ENCODE assay signal across 10 mouse cellular contexts in the genomic region with DNA sequence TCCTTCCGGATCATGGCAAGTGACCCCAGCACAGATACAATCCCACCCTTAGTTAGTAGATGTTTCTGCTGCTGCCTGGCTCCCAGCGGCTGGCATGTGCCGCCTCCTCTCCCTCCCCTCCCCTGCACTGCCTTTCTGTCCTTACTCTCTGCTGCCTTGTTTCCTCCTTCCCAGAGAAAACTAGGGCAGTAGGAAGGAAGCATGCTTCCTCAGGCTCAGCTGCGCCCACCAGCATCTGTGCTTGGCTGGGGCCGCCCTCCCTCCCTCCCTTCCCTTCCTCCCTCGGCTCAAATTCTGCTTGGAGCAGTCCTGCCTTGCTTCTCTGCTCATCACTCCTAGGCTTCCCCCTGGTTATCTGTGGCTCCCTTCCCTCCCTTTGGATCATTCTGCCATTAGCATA. TPM values are rescaled to one million over a fixed set of nuclear protein-coding genes. Genes with fewer than 3 reads are reported as not detected.
DNase-seq lines count a peak whose midpoint lies in the region; ATAC-seq lines count a peak whose summit lies in the region.
"Had no signal": no experiment of that assay in that cellular context is flagged by ENCODE, and none has a peak within 500 bp of the region (broad histone marks: within the 10 kb centered on the region; RNA-seq: fewer than 3 reads in every experiment).

No protein-coding gene starts in this region.

- H3K36me3 ChIP-seq in forebrain, embryonic 15.5 days, result no peaks in the 10 kb centered on the region
- H3K36me3 ChIP-seq in forebrain, embryonic 11.5 days (ENCODE audit: control insufficient read depth, insufficient read depth, low read length), result no peaks in the 10 kb centered on the region
- no peaks in the 10 kb centered on the region for H3K36me3 ChIP-seq in neural tube, embryonic 13.5 days

- H3K4me3 ChIP-seq in forebrain, embryonic 15.5 days, result no peak overlapping the region
- H3K4me3 ChIP-seq in forebrain, embryonic 11.5 days (ENCODE audit: low read depth, low read length), result no peak overlapping the region
- H3K4me3 ChIP-seq in neural tube, embryonic 13.5 days, result no peak overlapping the region

- no peak for DNase-seq in forebrain, embryonic 11.5 days (ENCODE audit: low spot score)
- no peak for DNase-seq in neural tube, embryonic 10.5 days (ENCODE audit: extremely low spot score, low spot score)
- peak; percentile 63 to 67 for DNase-seq in left cerebral cortex, postnatal 10 days (ENCODE audit: extremely low spot score in 1 of 2, low spot score in 2 of 2)
- no peak for DNase-seq in ovary, postnatal 10 days (ENCODE audit: low spot score)
- DNase-seq in gastrocnemius, postnatal 25 days, result no peak

- H3K4me1 ChIP-seq in forebrain, embryonic 15.5 days, result peaks cover 9% of the 10 kb centered on the region
- H3K4me1 ChIP-seq in forebrain, embryonic 11.5 days (replicated peaks; ENCODE audit: control insufficient read depth, insufficient read depth, low read length), result no peaks in the 10 kb centered on the region
- H3K4me1 ChIP-seq in neural tube, embryonic 13.5 days (replicated peaks), result peaks cover 8% of the 10 kb centered on the region; the same call in 1 of the 2 replicates

- no peaks in the 10 kb centered on the region for H3K9me3 ChIP-seq in forebrain, embryonic 15.5 days
- no peaks in the 10 kb centered on the region for H3K9me3 ChIP-seq in forebrain, embryonic 11.5 days (ENCODE audit: control insufficient read depth, low read length)
- H3K9me3 ChIP-seq in neural tube, embryonic 13.5 days, result no peaks in the 10 kb centered on the region

- WGBS in forebrain, embryonic 15.5 days, result 24% methylated on average over 6 of the region's 6 CpGs
- 30% methylated on average over 6 of the region's 6 CpGs for whole genome bisulfite sequencing in forebrain, embryonic 11.5 days
- WGBS in neural tube, embryonic 13.5 days, result 24% methylated on average over 5 of the region's 6 CpGs

- H3K27ac ChIP-seq in forebrain, embryonic 15.5 days (replicated peaks), result peak overlapping the region; percentile 36; the same call in 1 of the 2 replicates
- no peak overlapping the region for H3K27ac ChIP-seq in forebrain, embryonic 11.5 days (ENCODE audit: low read depth, low read length)
- H3K27ac ChIP-seq in neural tube, embryonic 13.5 days (replicated peaks), result no peak overlapping the region

- H3K9ac ChIP-seq in forebrain, embryonic 15.5 days (replicated peaks), result no peak overlapping the region
- no peak overlapping the region for H3K9ac ChIP-seq in forebrain, embryonic 11.5 days (ENCODE audit: low read length)
- H3K9ac ChIP-seq in neural tube, embryonic 13.5 days, result peak overlapping the region; percentile 22; the same call in 1 of the 2 replicates

- H3K4me2 ChIP-seq in forebrain, embryonic 15.5 days (replicated peaks), result no peak overlapping the region
- H3K4me2 ChIP-seq in forebrain, embryonic 11.5 days (ENCODE audit: low read depth, low read length, severe bottlenecking), result no peak overlapping the region
- H3K4me2 ChIP-seq in neural tube, embryonic 13.5 days, result no peak overlapping the region

- intact Hi-C loops in left cerebral cortex, postnatal 10 days (cut with DNase I), result no loop called here

- no peak for ATAC-seq in forebrain, embryonic 15.5 days (replicated peaks)
- ATAC-seq in forebrain, embryonic 11.5 days (replicated peaks; ENCODE audit: low FRiP score), result no peak
- no peak for ATAC-seq in neural tube, embryonic 13.5 days (ENCODE audit: low read depth)
- ATAC-seq in CD4-positive, CD25-positive, alpha-beta regulatory T cell, adult 4 months, result no peak

- H3K27me3 ChIP-seq in forebrain, embryonic 15.5 days, result no peaks in the 10 kb centered on the region
- H3K27me3 ChIP-seq in forebrain, embryonic 11.5 days (ENCODE audit: control insufficient read depth, insufficient read depth, low read length), result no peaks in the 10 kb centered on the region
- peaks cover 49% of the 10 kb centered on the region for H3K27me3 ChIP-seq in neural tube, embryonic 13.5 days

RNA-seq across cellular contexts. Expression of a gene that starts 18.4 kb away (rescaled TPM):
- polyA plus RNA-seq in forebrain, embryonic 15.5 days (2015; fragmentation: Nextera tagmentation; extraction: Ambion mirVana), result 4.7 and 7.2 TPM in 2 replicates
- polyA plus RNA-seq in forebrain, embryonic 11.5 days (2014; fragmentation: Nextera tagmentation; extraction: Ambion mirVana), result not detected in 2 replicates
- polyA plus RNA-seq in neural tube, embryonic 13.5 days (2015; fragmentation: Nextera tagmentation; extraction: Ambion mirVana), result 2.2 and 2.6 TPM in 2 replicates
- total RNA-seq in left cerebral cortex, postnatal 10 days (2021), result 10 to 100 TPM; 33.5 to 39.5 TPM
- not detected for polyA plus RNA-seq in CD4-positive, CD25-positive, alpha-beta regulatory T cell, adult 4 months (2017; shearing (Covaris generic))
- total RNA-seq in gastrocnemius, postnatal 25 days (2021), result not detected
- total RNA-seq: CH12.LX; heart, postnatal 10 days had no signal

RNA-seq across cellular contexts. Expression of a gene that starts 19.7 kb away (rescaled TPM):
- 18.5 and 19.0 TPM in 2 replicates for polyA plus RNA-seq in forebrain, embryonic 15.5 days (2015; fragmentation: Nextera tagmentation; extraction: Ambion mirVana)
- 18.6 and 21.1 TPM in 2 replicates for polyA plus RNA-seq in forebrain, embryonic 11.5 days (2014; fragmentation: Nextera tagmentation; extraction: Ambion mirVana)
- 19.8 and 21.6 TPM in 2 replicates for polyA plus RNA-seq in neural tube, embryonic 13.5 days (2015; fragmentation: Nextera tagmentation; extraction: Ambion mirVana)
- 10 to 100 TPM; 41.9 to 46.8 TPM for total RNA-seq in left cerebral cortex, postnatal 10 days (2021)
- polyA plus RNA-seq in CD4-positive, CD25-positive, alpha-beta regulatory T cell, adult 4 months (2017; shearing (Covaris generic)), result 10 to 100 TPM; 12.2 to 16.9 TPM
- 10 to 100 TPM; 41.5 to 43.0 TPM for total RNA-seq in gastrocnemius, postnatal 25 days (2021)

RNA-seq across cellular contexts. Expression of a gene that starts 39.4 kb away (rescaled TPM):
- 9.7 and 10.7 TPM in 2 replicates for polyA plus RNA-seq in forebrain, embryonic 15.5 days (2015; fragmentation: Nextera tagmentation; extraction: Ambion mirVana)
- 2.2 and 2.5 TPM in 2 replicates for polyA plus RNA-seq in forebrain, embryonic 11.5 days (2014; fragmentation: Nextera tagmentation; extraction: Ambion mirVana)
- 15.0 and 15.3 TPM in 2 replicates for polyA plus RNA-seq in neural tube, embryonic 13.5 days (2015; fragmentation: Nextera tagmentation; extraction: Ambion mirVana)
- 100 to 1,000 TPM; 377 to 385 TPM for total RNA-seq in left cerebral cortex, postnatal 10 days (2021)
- 1 to 10 TPM in 1 of 2 experiments, under 1 TPM in 1; 0.95 to 1.2 TPM for polyA plus RNA-seq in CD4-positive, CD25-positive, alpha-beta regulatory T cell, adult 4 months (2017; shearing (Covaris generic))
- 1 to 10 TPM; 4.2 to 5.5 TPM for total RNA-seq in gastrocnemius, postnatal 25 days (2021)

RNA-seq across cellular contexts. Expression of a gene that starts 46.9 kb away (rescaled TPM):
- polyA plus RNA-seq in forebrain, embryonic 15.5 days (2015; fragmentation: Nextera tagmentation; extraction: Ambion mirVana), result 1.4 and 2.2 TPM in 2 replicates
- polyA plus RNA-seq in forebrain, embryonic 11.5 days (2014; fragmentation: Nextera tagmentation; extraction: Ambion mirVana), result 1.9 and 2.2 TPM in 2 replicates
- polyA plus RNA-seq in neural tube, embryonic 13.5 days (2015; fragmentation: Nextera tagmentation; extraction: Ambion mirVana), result 6.4 and 7.1 TPM in 2 replicates
- 1 to 10 TPM; 2.0 to 3.4 TPM for total RNA-seq in left cerebral cortex, postnatal 10 days (2021)
- not detected for polyA plus RNA-seq in CD4-positive, CD25-positive, alpha-beta regulatory T cell, adult 4 months (2017; shearing (Covaris generic))
- 1 to 10 TPM in 1 of 2 experiments, under 1 TPM in 1; 0.82 to 1.2 TPM for total RNA-seq in gastrocnemius, postnatal 25 days (2021)
- total RNA-seq: CH12.LX had no signal

Comparison
In these comparisons a context has a peak if more than half of its experiments do, and no peak if none do; other contexts are left out.
1. DNase-seq: peak in left cerebral cortex, postnatal 10 days (2 of 2); none in forebrain, embryonic 11.5 days (single experiment), neural tube, embryonic 10.5 days (single experiment), ovary, postnatal 10 days (single experiment) and gastrocnemius, postnatal 25 days (single experiment).